Mouse (Mus musculus): Measurements from ENCODE around the gene Krt19. TPM values are rescaled to one million over a fixed set of nuclear protein-coding genes. Genes with fewer than 3 reads are reported as not detected.

The Krt19 gene
- total and polyA plus RNA-seq, 3 experiments = not detected

GRCm38 (mm10) chr11:100168765-100169762 lies 20.6 kb upstream of the Krt19 start:
- peak; percentile 20 for DNase-seq (ENCODE audit: low read depth, low spot score)
- Histone ChIP-seq H3K4me3 (ENCODE audit: control insufficient read depth in 1 of 2, insufficient read depth in 1 of 2, low read depth in 2 of 2, low read length in 2 of 2) (no peak overlapping the region), H3K27ac (ENCODE audit: control insufficient read depth, low read depth, low read length) (no peak overlapping the region), H3K4me1 (ENCODE audit: control insufficient read depth in 1 of 2, insufficient read depth in 2 of 2, low read length in 2 of 2) (no peaks in the 10 kb centered on the region), H3K36me3 (ENCODE audit: control insufficient read depth in 1 of 2, insufficient read depth in 2 of 2, low read length in 2 of 2) (no peaks in the 10 kb centered on the region), H3K9me3 (replicated peaks; ENCODE audit: insufficient read depth, low read length) (no peaks in the 10 kb centered on the region), H3K9ac (ENCODE audit: control insufficient read depth, low read depth, low read length, poor library complexity, severe bottlenecking) (no peak overlapping the region), H3K27me3 (ENCODE audit: control insufficient read depth in 1 of 2, insufficient read depth in 2 of 2, low read length in 2 of 2) (no peaks in the 10 kb centered on the region), H3K79me2 (ENCODE audit: control insufficient read depth, insufficient read depth, low read length, poor library complexity) (no peaks in the 10 kb centered on the region)
- TF ChIP-seq CTCF (IDR thresholded peaks at IDR 0.05 in 2 of 3, conservative IDR thresholded peaks at IDR 0.05 in 1 of 3; ENCODE audit: control insufficient read depth in 1 of 3, insufficient read depth in 1 of 3, low read depth in 2 of 3, low read length in 3 of 3, poor library complexity in 1 of 3, severe bottlenecking in 1 of 3) = peak; percentile 23 to 65 (median 31)
- no peak for TF ChIP-seq USF1 (IDR thresholded peaks at IDR 0.05; ENCODE audit: low read depth, low read length)
- no peak for TF ChIP-seq JUND (IDR thresholded peaks at IDR 0.05; ENCODE audit: low read depth, low read length)
- TF ChIP-seq SMC3 (IDR thresholded peaks at IDR 0.05; ENCODE audit: low read depth, low read length) = peak; percentile 22; the same call in 1 of the 2 replicates
- TF ChIP-seq EP300 (IDR thresholded peaks at IDR 0.05; ENCODE audit: low read depth in 1 of 2, low read length in 2 of 2) = no peak
- no peak for TF ChIP-seq POLR2AphosphoS2 (IDR thresholded peaks at IDR 0.05; ENCODE audit: low read length)

- Histone ChIP-seq H3K9me3 (replicated peaks; ENCODE audit: insufficient read depth, low read length) (no peaks in the 10 kb centered on the region), H3K36me3 (ENCODE audit: control insufficient read depth in 1 of 2, insufficient read depth in 2 of 2, low read length in 2 of 2) (no peaks in the 10 kb centered on the region), H3K4me3 (ENCODE audit: control insufficient read depth in 1 of 2, insufficient read depth in 1 of 2, low read depth in 2 of 2, low read length in 2 of 2) (no peak overlapping the region)
These were observed 19.6 kb upstream of the Krt19 start for GRCm38 (mm10) chr11:100168071-100168470.

GRCm38 (mm10) chr11:100164392-100164791 lies 15.9 kb upstream of the Krt19 start:
- Histone ChIP-seq H3K27me3 (ENCODE audit: control insufficient read depth in 1 of 2, insufficient read depth in 2 of 2, low read length in 2 of 2) (no peaks in the 10 kb centered on the region), H3K9ac (ENCODE audit: control insufficient read depth, low read depth, low read length, poor library complexity, severe bottlenecking) (no peak overlapping the region), H3K79me2 (ENCODE audit: control insufficient read depth, insufficient read depth, low read length, poor library complexity) (no peaks in the 10 kb centered on the region), H3K36me3 (ENCODE audit: control insufficient read depth in 1 of 2, insufficient read depth in 2 of 2, low read length in 2 of 2) (no peaks in the 10 kb centered on the region), H3K4me3 (ENCODE audit: control insufficient read depth in 1 of 2, insufficient read depth in 1 of 2, low read depth in 2 of 2, low read length in 2 of 2) (no peak overlapping the region), H3K9me3 (replicated peaks; ENCODE audit: insufficient read depth, low read length) (no peaks in the 10 kb centered on the region), H3K27ac (ENCODE audit: control insufficient read depth, low read depth, low read length) (no peak overlapping the region), H3K4me1 (ENCODE audit: control insufficient read depth in 1 of 2, insufficient read depth in 2 of 2, low read length in 2 of 2) (no peaks in the 10 kb centered on the region)
- TF ChIP-seq GABPA (IDR thresholded peaks at IDR 0.05; ENCODE audit: low read depth, low read length) = no peak
- TF ChIP-seq MYC (IDR thresholded peaks at IDR 0.05; ENCODE audit: low read depth, low read length) = no peak
- no peak for TF ChIP-seq MAZ (IDR thresholded peaks at IDR 0.05; ENCODE audit: low read depth, low read length)
- TF ChIP-seq ZC3H11A (IDR thresholded peaks at IDR 0.05; ENCODE audit: low read depth, low read length) = no peak
- TF ChIP-seq TCF12 (IDR thresholded peaks at IDR 0.05; ENCODE audit: low read depth, low read length) = no peak
- TF ChIP-seq UBTF (IDR thresholded peaks at IDR 0.05; ENCODE audit: borderline replicate concordance, insufficient read depth, low read depth, low read length) = no peak
- DNase-seq (ENCODE audit: low read depth, low spot score) = no peak

More at GRCm38 (mm10) chr11:100168071-100168470, 19.6 kb upstream of the Krt19 start:
- no peaks in the 10 kb centered on the region for H3K27me3 ChIP-seq (ENCODE audit: control insufficient read depth in 1 of 2, insufficient read depth in 2 of 2, low read length in 2 of 2)
- no peak for TF ChIP-seq EP300 (IDR thresholded peaks at IDR 0.05; ENCODE audit: low read depth in 1 of 2, low read length in 2 of 2)
- no peak for TF ChIP-seq ZC3H11A (IDR thresholded peaks at IDR 0.05; ENCODE audit: low read depth, low read length)
- TF ChIP-seq TAL1 (IDR thresholded peaks at IDR 0.05; ENCODE audit: low read length) = no peak
- H3K4me1 ChIP-seq (ENCODE audit: control insufficient read depth in 1 of 2, insufficient read depth in 2 of 2, low read length in 2 of 2) = no peaks in the 10 kb centered on the region
- DNase-seq (ENCODE audit: low read depth, low spot score) = no peak
- no peaks in the 10 kb centered on the region for H3K79me2 ChIP-seq (ENCODE audit: control insufficient read depth, insufficient read depth, low read length, poor library complexity)
- H3K27ac ChIP-seq (ENCODE audit: control insufficient read depth, low read depth, low read length) = no peak overlapping the region
- H3K9ac ChIP-seq (ENCODE audit: control insufficient read depth, low read depth, low read length, poor library complexity, severe bottlenecking) = no peak overlapping the region
